Mouse (Mus musculus): ENCODE measurements around the gene Dusp11.
"Not testable (repeated sequence)": the region's sequence is repeated elsewhere in the genome, so short reads cannot be mapped to it uniquely, and the experiment has no call there.

Dusp11 gene

DNA sequence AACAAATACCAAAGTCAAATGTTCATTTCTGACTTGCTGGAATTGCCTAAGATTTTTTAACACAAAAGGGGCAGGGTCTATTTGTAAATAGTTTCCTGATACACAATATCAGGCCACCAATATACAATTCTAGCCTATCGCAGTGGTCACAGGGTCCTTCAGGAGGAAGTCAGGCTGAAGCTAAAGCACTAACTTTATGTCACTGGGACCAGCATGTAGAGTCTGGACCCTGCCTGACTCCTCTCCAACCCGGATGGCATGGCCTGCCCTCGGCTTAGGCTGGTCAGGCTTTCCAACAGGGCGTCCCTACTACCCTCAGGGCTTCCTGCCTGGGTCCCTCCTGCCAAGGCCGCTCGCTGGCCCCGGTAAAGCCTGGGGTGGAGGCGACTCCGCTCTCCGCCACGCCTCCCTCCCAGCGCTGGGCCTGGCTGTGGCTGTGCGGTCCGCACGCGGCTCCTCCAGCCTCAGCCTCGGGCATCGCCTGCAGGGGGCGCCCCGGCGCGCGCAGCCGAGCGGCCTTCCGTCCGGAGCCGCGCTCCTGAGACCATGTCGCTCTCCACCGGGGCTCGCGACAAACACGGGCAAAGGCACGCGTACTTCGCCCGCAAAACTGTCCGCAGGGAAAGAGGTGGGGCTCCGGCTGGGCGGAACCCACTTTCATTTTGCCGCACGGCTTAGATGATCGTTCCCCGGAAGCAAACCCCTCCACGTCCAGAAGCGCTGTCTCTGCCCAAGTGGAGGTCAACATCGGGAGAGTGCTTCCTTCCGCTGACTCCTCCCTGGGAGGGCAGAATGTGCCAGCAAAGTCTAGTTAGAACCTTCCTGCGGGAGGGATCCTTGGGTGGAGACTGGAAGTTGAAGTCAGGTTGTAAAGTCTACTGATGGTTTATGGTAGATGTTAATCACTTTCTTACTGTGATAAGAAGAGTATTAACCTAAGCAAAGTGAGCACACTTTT is 24.7 kb downstream of the Dusp11 start:
- DNase-seq (ENCODE audit: low read depth, low spot score): peak; percentile 78

DNA sequence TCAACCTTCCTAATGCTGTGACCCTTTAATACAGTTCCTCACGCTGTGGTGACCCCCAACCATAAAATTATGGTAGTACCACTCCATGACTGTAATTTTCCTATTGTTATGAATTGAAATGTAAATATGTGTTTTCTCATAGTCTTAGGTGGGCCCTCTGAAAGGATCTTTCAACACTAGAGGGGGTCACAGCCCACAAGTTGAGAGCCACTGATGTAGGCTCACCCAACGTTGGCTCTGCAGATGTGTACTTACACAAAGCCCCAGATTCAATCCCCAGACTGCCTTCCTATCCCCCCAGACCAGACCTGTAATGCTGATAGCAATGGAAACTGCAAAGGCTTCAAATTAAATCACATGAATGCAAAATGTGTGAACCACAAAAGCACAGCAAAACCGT is 25.8 kb downstream of the Dusp11 start:
- DNase-seq (ENCODE audit: low read depth, low spot score): no peak

DNA sequence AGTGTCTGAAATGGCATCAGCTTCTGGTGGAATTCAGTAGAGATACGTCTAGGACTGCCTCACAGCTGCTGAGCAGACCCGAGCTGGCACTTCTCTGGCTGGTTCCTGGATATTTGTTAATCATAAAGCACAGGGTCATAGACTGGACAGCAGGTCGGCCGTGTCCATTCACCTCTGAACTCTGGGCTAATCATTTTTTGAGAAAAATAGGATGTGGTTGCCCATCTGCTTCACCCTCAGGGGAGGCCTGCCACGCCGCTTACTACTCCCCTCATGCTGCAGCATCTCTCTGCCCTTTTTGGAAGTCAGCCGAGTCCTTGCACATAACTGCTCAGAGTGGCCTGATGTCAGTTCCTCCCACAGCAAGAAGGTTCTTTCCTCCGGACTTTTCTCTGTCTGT is 27.4 kb downstream of the Dusp11 start:
- DNase-seq (ENCODE audit: low read depth, low spot score): no peak

DNA sequence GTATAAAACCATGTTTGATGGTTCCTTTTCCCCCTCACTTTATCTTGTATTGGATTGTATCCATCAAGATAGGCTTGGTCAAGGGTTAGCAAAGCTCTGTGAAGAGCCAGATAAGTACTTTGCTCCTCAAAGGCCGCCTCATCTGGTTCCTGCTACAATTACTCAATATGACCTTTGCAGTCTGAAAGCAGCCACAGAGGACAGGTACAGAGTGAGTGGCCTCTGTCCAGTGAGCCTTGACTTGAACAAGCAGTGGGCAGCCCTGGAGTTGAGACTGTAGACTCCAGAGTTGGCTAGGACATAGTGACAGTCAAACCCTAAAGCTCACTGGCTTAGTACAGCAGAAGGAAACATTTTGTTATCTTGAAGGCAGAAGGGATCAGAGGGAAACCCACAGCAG is 32.2 kb downstream of the Dusp11 start:
- no peak for DNase-seq (ENCODE audit: low read depth, low spot score)

DNA sequence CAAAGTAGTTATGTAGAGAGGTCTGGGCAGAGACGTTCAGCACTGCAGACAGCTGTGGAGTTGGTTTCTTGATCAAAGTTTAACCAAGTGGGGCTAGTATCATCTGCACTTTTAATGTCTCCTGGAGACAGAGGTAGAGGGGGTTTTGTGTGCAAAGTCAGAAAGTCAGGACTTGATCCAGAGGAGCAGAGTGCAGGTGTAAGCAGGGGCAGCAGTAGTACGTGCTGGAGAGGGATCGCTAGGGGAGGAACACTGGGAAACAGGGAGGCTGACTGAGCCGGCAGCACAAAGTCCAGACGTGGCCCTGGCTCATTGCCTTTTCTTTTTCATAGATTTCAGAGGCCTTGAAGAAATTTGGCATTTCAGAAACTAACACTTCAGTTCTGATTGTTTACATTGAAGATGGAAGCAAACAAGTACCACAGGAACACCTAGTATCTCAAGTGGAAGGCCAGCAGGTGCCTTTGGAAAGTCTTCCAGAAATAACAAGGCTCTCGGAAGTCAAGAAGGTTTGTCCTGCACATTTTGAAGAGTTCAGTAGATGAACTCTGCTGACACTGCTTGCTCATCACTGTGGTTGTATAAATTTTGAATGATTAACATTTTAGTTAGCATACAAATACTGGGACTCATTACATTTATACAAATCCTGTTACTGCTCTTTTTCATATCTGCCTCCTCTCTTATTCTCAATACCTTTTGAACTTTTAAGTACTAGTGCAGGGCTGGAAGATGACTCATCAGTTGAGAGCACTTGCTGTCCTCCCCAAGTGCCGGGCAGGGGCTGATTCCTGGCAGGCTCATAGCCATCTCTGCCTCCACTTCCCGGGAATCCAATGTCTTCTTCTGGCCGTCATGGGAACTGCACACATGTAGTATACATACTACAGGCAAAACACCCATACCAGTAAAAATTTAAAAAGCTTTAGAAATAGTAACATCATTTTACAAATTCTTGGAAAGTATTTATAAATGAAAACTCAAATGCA is 33.7 kb downstream of the Dusp11 start:
- DNase-seq (ENCODE audit: low read depth, low spot score): no peak

DNA sequence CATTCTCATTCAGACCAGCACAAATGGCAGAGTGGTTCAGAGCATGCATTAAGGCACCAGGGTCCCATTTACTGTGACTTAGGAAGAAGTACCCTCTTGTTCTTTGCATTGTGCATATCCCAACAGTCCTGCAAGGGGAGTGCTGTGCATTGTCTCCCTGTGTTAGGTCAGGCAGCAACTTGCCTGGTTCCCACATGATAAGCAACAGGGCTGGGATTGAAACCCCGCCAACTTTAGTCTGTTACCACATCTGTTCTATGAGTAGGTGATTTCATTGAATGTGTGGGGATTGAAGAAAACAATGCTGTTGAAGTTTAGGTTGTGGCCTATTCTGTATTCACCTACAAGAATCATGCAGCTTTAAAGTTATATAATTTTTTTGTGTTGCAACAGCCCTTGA is 34.8 kb downstream of the Dusp11 start:
- DNase-seq (ENCODE audit: low read depth, low spot score): no peak

DNA sequence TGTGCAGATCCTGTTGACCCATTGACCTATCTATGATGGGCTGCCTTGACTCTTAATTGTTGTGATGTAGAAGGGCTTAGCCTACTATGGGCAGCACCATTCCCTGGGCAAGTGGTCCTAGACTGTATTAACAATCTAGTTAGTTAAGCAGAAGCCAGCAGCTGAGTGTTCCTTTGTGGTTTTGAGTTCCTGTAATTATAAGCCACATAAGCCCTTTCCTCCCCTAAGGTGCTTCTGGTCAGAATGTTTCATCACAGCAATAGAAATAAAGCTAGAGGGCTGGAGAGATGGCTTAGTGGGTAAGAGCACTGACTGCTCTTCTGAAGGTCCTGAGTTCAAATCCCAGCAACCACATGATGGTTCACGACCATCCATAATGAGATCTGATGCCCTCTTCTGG is 37.8 kb downstream of the Dusp11 start:
- DNase-seq (ENCODE audit: low read depth, low spot score): no peak

DNA sequence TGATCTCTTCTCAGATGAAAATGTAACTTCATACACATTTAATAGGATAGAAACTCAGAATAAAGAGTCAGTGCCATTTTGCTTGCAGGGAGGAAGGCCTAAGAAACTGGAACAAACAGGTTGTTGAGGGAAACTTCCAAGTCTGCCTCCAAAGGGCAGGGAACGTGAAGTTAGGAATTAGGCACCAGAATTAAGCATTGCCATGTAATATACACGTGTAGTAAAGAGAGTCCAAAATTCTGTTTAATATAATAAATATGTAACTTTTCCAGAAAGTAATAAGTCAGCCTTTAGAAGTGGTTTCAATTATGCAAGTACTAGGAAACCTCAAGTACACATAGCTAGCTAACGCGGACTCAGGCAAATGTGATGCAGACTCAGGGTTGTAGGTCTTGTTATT is 42.1 kb downstream of the Dusp11 start:
- no peak for DNase-seq (ENCODE audit: low read depth, low spot score)

DNA sequence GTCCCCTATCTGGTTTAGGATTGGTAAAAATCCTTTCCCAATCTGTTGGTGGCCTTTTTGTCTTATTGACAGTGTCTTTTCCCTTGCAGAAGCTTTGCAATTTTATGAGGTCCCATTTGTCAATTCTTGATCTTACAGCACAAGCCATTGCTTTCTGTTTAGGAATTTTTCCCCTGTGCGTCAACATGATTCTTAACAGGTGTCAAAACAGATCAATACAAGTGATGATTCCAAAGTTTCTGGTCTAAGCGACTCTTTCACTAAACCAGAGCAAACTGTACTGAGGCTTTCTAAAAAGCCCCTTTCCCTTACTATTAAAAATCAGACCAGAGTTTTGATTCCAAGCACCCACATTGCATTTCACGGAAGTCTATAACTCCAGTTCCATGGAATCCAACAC is 43.1 kb downstream of the Dusp11 start:
- not testable (repeated sequence) for DNase-seq (ENCODE audit: low read depth, low spot score)

DNA sequence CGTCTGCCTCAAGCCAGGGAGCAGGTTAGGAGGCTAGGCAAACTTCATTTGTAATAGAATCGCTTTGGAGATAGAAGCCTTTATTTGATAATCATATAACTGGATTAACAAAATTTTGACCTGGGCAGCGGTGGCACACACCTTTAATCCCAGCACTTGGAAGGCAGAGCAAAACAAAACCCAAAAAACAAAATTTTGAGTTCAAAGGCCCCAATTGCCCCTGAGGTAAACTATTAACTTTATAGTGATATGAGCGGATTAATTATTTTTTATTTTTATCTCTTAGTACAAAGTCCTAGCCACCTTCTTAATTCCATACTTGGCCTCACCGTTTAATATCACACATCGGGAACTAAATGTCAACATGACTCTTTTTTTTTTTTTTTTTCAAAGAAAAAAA is 44.9 kb downstream of the Dusp11 start:
- DNase-seq (ENCODE audit: low read depth, low spot score): no peak

DNA sequence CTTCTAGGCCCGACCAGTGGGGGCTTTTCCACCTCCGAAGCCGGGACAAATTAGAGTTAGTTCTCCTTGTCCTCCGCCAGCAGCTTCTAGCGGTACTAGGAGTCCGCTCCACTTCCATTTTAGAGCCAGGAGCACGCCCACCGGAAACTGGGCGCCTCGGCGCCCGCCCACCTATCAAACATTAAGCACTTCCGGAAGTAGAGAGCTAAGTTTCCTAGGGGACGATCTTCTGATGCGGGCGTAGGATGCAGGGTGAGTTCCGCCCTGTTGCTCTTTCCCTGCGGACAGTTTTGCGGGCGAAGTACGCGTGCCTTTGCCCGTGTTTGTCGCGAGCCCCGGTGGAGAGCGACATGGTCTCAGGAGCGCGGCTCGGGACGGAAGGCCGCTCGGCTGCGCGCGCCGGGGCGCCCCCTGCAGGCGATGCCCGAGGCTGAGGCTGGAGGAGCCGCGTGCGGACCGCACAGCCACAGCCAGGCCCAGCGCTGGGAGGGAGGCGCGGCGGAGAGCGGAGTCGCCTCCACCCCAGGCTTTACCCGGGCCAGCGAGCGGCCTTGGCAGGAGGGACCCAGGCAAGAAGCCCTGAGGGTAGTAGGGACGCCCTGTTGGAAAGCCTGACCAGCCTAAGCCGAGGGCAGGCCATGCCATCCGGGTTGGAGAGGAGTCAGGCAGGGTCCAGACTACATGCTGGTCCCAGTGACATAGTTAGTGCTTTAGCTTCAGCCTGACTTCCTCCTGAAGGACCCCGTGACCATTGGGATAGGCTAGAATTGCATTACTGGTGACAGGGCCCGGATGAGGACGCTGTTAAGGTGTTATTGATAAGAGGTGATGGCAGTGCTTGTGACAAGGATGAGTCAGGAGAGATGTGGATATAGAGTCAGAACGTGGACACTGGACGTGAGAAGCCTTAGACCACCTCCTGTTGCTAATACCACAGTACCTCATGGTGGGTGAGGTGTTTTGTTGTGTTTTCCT is 45.6 kb downstream of the Dusp11 start, which contains the start of gene Nat8f1:
Gene Nat8f1, minus strand, starts transcription at position 149 of the 975 bp plus-strand sequence.
- DNase-seq (ENCODE audit: low read depth, low spot score): peak; percentile 88

DNA sequence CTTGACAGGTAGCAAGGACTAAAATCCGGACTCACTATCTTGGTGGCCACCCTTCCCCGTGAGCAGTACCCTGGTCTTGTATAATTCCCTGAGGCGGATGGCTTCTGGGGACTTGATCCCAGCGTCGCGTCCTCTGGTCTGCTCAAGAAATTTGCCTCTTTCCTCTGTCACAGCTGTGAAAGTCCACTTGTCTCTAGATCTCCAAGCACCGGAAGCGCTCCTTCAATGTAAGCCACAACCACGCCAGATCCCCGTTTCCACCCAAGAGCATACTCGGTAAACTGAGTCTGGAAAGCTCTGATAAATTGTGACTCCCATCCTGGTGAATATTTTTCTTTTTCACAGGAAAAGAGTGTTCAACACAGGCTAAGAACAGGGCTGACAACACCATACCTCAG is 46.3 kb downstream of the Dusp11 start:
- no peak for DNase-seq (ENCODE audit: low read depth, low spot score)

DNA sequence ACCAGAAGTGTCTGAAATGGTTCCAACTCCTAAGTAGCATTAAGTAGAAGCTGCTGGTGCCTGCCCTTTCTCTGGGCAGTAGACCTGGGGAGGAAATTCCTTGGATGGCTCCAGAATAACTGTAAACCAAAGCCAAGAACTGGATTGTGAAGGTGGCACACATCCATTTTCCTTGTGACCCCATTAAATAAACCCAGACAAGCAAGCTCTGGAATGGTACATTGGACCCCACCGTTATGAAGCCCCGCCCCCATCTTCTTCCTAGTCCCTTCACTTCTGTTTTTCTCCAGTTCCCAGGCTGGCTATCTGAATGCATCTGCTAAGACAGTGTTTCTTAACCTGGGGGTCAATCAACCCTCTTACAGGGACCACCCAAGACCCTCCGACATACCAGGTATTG is 49.9 kb downstream of the Dusp11 start, which contains the start of gene Tprkb:
Gene Tprkb, plus strand, starts transcription at position 279 of the 400 bp plus-strand sequence.
- no peak for DNase-seq (ENCODE audit: low read depth, low spot score)

DNA sequence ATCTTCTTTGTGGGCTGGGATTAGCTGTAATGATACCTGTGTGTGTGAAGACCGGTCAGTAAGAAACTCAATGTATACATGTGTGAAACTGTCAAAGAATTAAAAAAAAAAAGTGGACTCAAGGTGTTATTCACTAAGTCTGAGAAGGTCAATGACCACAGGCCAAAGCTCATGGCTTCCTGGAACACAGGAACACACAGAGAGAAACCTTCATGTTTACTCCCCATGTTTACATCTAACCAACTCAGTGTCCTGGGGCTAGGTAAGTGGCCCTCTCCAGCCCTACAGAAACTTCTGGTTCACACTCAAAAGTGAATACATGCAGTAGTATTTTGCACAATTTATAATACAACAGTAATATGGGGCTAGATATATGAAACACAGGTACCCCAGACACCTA is 51.8 kb downstream of the Dusp11 start:
- DNase-seq (ENCODE audit: low read depth, low spot score): no peak

DNA sequence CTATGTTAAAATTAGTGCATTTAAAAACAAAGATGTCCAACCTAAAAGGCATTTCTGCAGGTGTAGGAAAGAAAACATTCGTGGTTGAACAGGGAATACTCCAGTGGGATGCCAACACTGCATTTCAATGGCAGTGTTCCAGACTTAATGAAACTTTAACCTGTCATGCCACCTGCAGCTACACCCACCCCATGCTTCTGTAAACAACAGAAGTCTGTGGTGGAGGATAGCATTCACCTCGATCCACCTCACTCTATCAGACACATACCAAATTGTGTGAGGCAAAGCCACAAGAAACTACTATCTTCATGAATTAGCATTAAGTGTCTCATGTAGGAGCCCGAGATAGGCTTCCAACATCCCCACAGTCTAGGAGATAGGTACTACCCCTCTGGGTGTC is 53.1 kb downstream of the Dusp11 start:
- no peak for DNase-seq (ENCODE audit: low read depth, low spot score)

DNA sequence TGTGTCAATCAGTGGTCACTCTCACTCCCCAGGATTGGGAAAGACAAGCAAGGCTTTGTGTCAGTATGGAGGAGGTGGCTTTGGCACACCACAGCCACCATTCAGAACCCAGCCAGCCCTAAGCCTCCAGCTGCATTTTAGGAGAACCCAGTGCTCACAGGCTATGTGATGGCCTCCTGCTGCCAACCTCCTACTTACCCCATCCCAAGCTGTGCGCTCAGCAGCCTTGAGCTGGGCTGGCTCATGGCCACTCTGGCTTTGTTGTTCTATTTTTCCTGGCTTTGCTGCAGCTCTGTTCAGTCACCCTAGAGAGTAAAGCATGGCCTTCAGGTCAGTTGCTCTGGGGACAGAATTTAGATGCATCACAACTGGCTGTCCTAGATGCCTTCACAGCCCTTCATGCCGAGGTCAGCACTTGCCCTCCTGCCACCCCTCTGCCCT is 54.5 kb downstream of the Dusp11 start:
- peak; percentile 68 for DNase-seq (ENCODE audit: low read depth, low spot score)

DNA sequence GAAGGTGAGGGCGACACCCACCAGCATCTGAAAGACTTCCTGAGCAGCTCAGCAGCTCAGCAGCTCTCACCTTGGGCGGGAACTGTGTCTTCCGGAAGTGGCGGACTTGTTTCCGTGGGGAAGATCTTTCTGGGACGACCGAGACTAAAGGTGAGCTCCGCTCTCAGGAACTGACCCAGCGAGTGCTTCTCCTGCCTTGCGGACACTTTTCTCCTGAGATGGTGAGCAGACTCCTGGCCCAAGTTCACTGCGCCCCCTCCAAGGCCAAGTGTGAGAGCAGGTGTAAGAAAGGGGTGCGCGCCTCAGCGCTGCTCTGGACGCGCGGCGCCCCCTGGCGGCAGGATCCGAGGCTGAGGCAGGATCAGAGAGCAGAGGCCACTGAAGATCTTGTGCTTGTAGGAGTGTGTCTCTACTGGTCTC is 56.8 kb downstream of the Dusp11 start, which contains the start of gene Nat8f4:
Gene Nat8f4, minus strand, starts transcription at position 243 of the 420 bp plus-strand sequence.
- DNase-seq (ENCODE audit: low read depth, low spot score): peak; percentile 8

DNA sequence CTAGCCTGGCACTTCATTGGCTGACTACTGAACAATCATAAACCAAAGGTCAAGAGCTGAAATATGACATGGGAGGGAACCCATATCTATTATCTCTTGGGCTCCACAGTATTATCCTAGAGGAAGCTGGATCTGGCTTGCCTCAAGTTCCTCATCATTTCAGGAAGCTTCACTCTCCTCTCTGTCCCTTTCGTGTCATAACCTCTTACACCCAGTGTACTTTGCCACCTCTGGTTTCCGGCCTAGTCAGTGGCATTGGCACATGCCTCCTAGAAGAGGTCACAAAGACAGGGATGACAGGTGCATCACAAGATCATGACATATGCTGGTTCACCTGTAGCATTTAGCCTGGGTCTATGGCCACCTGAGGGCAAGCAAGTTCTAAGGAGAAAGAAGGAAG is 59.2 kb downstream of the Dusp11 start:
- no peak for DNase-seq (ENCODE audit: low read depth, low spot score)

DNA sequence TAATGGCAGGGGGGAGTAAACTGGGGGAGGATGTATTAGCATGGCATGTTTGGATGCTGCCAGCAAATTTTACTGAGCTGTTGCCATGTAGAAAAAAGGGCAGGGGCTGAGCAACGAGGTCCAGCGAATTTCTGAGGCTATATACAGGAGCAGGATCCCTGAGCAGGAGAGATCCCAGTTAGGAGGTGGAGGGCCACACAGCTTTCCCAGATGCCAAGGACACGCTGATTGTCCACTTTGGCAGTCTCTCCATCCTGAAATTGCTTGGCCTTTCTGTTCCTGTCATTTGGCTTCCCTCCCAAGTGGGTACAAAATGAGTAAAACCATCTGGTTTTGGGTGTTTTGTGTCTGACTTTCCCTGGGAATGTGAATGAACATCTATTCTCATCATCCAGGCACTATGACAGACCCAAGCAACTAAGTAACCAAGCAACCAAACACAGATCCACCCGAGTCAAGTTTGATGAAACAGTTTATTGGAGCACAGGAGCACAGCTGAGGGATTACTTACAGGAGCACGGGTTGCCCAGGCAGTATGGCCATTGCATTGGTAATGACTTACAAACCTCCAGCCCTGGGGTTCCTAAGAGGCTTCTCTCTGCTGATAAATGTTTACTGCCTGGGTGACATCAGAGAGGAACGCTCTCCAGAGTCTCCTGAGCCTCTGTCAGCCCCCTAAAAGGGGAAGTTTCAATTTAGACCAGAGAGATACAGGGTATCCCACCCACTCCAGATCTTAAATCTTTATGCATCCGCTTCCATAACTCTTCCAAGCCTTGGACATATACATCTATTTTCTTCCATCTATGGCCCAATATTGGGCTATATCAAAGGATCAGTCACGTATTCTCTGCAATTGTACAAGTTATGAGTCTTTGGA is 62.6 kb downstream of the Dusp11 start:
- not testable (repeated sequence) for DNase-seq (ENCODE audit: low read depth, low spot score)

Data from telencephalon, adult 2 months (tissue).